ENCODE assay signal across 13 mouse cellular contexts in genomic region chr13:112122842-112123373, GRCm38 (mm10).
DNase-seq lines count a peak whose midpoint lies in the region; ATAC-seq and TF ChIP-seq lines count a peak whose summit lies in the region.
"Had no signal": no experiment of that assay in that cellular context is flagged by ENCODE, and none has a peak within 500 bp of the region (broad histone marks: within the 10 kb centered on the region; RNA-seq: fewer than 3 reads in every experiment).

No protein-coding gene starts in this region.

- H3K9ac ChIP-seq in heart, postnatal 0 days (replicated peaks; ENCODE audit: low read depth, low read length) = no peak overlapping the region
- H3K9ac ChIP-seq in forebrain, postnatal 0 days = no peak overlapping the region
- H3K9ac ChIP-seq: hindbrain, embryonic 15.5 days; liver, embryonic 12.5 days had no signal

- no peaks in the 10 kb centered on the region for H3K9me3 ChIP-seq in heart, postnatal 0 days (replicated peaks; ENCODE audit: control insufficient read depth, low read length)
- H3K9me3 ChIP-seq in midbrain, embryonic 10.5 days (replicated peaks) = no peaks in the 10 kb centered on the region
- no peaks in the 10 kb centered on the region for H3K9me3 ChIP-seq in forebrain, postnatal 0 days (ENCODE audit: low read length)
- H3K9me3 ChIP-seq: hindbrain, embryonic 15.5 days; liver, embryonic 12.5 days had no signal

- 45% methylated on average over 9 of the region's 9 CpGs for WGBS in heart, postnatal 0 days
- WGBS in lung, adult 2 months = 76% methylated on average over 9 of the region's 9 CpGs
- 83% methylated on average over 9 of the region's 9 CpGs for WGBS in midbrain, embryonic 10.5 days
- WGBS in forebrain, postnatal 0 days = 65% methylated on average over 9 of the region's 9 CpGs

- H3K4me1 ChIP-seq in heart, postnatal 0 days (ENCODE audit: control insufficient read depth, insufficient read depth) = peaks cover 26% of the 10 kb centered on the region
- H3K4me1 ChIP-seq in lung, adult 2 months (ENCODE audit: control insufficient read depth, insufficient read depth, low read length) = no peaks in the 10 kb centered on the region
- 0 out of 2 replicates have a peak, but pooled peaks cover 8% of the 10 kb centered on the region for H3K4me1 ChIP-seq in midbrain, embryonic 10.5 days
- peaks cover 3% of the 10 kb centered on the region; the same call in 1 of the 2 replicates for H3K4me1 ChIP-seq in forebrain, postnatal 0 days (ENCODE audit: insufficient read depth)
- H3K4me1 ChIP-seq: liver, embryonic 12.5 days had no signal

- peak overlapping the region; percentile 32 for H3K4me2 ChIP-seq in heart, postnatal 0 days (ENCODE audit: low read depth, low read length)
- H3K4me2 ChIP-seq in forebrain, postnatal 0 days (ENCODE audit: low read depth) = no peak overlapping the region
- H3K4me2 ChIP-seq: hindbrain, embryonic 15.5 days; liver, embryonic 12.5 days had no signal

- TF ChIP-seq CTCF in heart, postnatal 0 days (IDR thresholded peaks at IDR 0.05; ENCODE audit: low read depth) = no peak
- TF ChIP-seq CTCF in lung, adult 2 months (IDR thresholded peaks at IDR 0.05; ENCODE audit: insufficient read depth, low read length) = no peak
- TF ChIP-seq CTCF in forebrain, postnatal 0 days (IDR thresholded peaks at IDR 0.05; ENCODE audit: low read depth) = no peak

- H3K27me3 ChIP-seq in heart, postnatal 0 days (ENCODE audit: control insufficient read depth, insufficient read depth, low read length) = no peaks in the 10 kb centered on the region
- H3K27me3 ChIP-seq in midbrain, embryonic 10.5 days (ENCODE audit: low read depth, poor library complexity, severe bottlenecking) = no peaks in the 10 kb centered on the region
- peaks cover 9% of the 10 kb centered on the region for H3K27me3 ChIP-seq in forebrain, postnatal 0 days (ENCODE audit: insufficient read depth, low read length)
- H3K27me3 ChIP-seq: CH12.LX; hindbrain, embryonic 15.5 days had no signal

- H3K36me3 ChIP-seq in heart, postnatal 0 days (replicated peaks; ENCODE audit: control insufficient read depth, insufficient read depth, low read length) = no peaks in the 10 kb centered on the region
- H3K36me3 ChIP-seq in midbrain, embryonic 10.5 days = no peaks in the 10 kb centered on the region
- H3K36me3 ChIP-seq in forebrain, postnatal 0 days (ENCODE audit: insufficient read depth) = no peaks in the 10 kb centered on the region
- H3K36me3 ChIP-seq: hindbrain, embryonic 15.5 days; liver, embryonic 12.5 days had no signal

- DNase-seq in heart, postnatal 0 days (ENCODE audit: low spot score) = no peak
- no peak for DNase-seq in heart, adult 8-10 months (ENCODE audit: low spot score)
- DNase-seq in lung, postnatal 14 days = peak; percentile 36
- DNase-seq in lung, adult 2 months = no peak
- DNase-seq in adrenal gland, postnatal 25 days = peak; percentile 83
- DNase-seq in heart, postnatal 36 days = peak; percentile 30 to 39
- DNase-seq in midbrain, embryonic 10.5 days (ENCODE audit: low spot score) = no peak
- no peak for DNase-seq in forebrain, postnatal 0 days
- DNase-seq: kidney, postnatal 36 days had no signal

- intact Hi-C loops in heart, postnatal 36 days (cut with DNase I) = no loop called here

- no peak for TF ChIP-seq POLR2A in lung, adult 2 months (IDR thresholded peaks at IDR 0.05; ENCODE audit: borderline replicate concordance, extremely low read depth, low read depth, low read length)

- H3K27ac ChIP-seq in heart, postnatal 0 days (ENCODE audit: low read depth) = no peak overlapping the region
- no peak overlapping the region for H3K27ac ChIP-seq in midbrain, embryonic 10.5 days (replicated peaks)
- no peak overlapping the region for H3K27ac ChIP-seq in forebrain, postnatal 0 days (ENCODE audit: low read depth, low read length)
- H3K27ac ChIP-seq: hindbrain, embryonic 15.5 days; liver, embryonic 12.5 days; stomach, postnatal 0 days had no signal

- no peak overlapping the region for H3K4me3 ChIP-seq in heart, postnatal 0 days (ENCODE audit: low read depth, low read length)
- H3K4me3 ChIP-seq in lung, adult 2 months (replicated peaks; ENCODE audit: extremely low read depth, low read depth, low read length) = no peak overlapping the region
- H3K4me3 ChIP-seq in midbrain, embryonic 10.5 days = no peak overlapping the region
- no peak overlapping the region for H3K4me3 ChIP-seq in forebrain, postnatal 0 days (ENCODE audit: low read depth, low read length)
- H3K4me3 ChIP-seq: hindbrain, embryonic 15.5 days; liver, embryonic 12.5 days had no signal

- ATAC-seq in heart, postnatal 0 days (ENCODE audit: insufficient read depth, low read depth) = no peak
- no peak for ATAC-seq in forebrain, postnatal 0 days
- ATAC-seq: liver, embryonic 12.5 days had no signal

- no peak for TF ChIP-seq EP300 in heart, postnatal 0 days (IDR thresholded peaks at IDR 0.05; ENCODE audit: low read depth)

Comparison
In these comparisons a context has a peak if more than half of its experiments do, and no peak if none do; other contexts are left out.
1. DNase-seq: peak in lung, postnatal 14 days (single experiment), adrenal gland, postnatal 25 days (single experiment) and heart, postnatal 36 days (2 of 2); none in heart, postnatal 0 days (single experiment), heart, adult 8-10 months (single experiment), lung, adult 2 months (single experiment), midbrain, embryonic 10.5 days (single experiment) and forebrain, postnatal 0 days (single experiment).